Mouse (Mus musculus) brain, embryonic 18.5 days (tissue): Measurements from ENCODE around the gene Secisbp2l.

ENCODE experiments used
- DNase-seq: peaks from one replicate; pipeline ENCODE4 v3.0.0-alpha.2; 2012; ENCODE audit warnings: low read depth, low spot score

Secisbp2l gene

GRCm38 (mm10) chr2:125784392-125784791 lies 1.7 kb upstream of the Secisbp2l start:
- no peak for DNase-seq

- DNase-seq, result no peak
Observed at GRCm38 (mm10) chr2:125783868-125784267, 1.2 kb upstream of the Secisbp2l start.

- DNase-seq, result no peak
Observed at GRCm38 (mm10) chr2:125781978-125782718, 522 bp downstream of the Secisbp2l start.

GRCm38 (mm10) chr2:125781006-125781405 lies 1.7 kb downstream of the Secisbp2l start:
- DNase-seq, result no peak

- DNase-seq, result no peak
Observed at GRCm38 (mm10) chr2:125778380-125778779, 4.3 kb downstream of the Secisbp2l start.

GRCm38 (mm10) chr2:125777018-125777417 lies 5.7 kb downstream of the Secisbp2l start:
- no peak for DNase-seq

- DNase-seq, result no peak
Observed at GRCm38 (mm10) chr2:125775661-125776060, 7.0 kb downstream of the Secisbp2l start.

- DNase-seq, result no peak
Observed at GRCm38 (mm10) chr2:125774846-125775245, 7.8 kb downstream of the Secisbp2l start.

GRCm38 (mm10) chr2:125765029-125765428 lies 17.6 kb downstream of the Secisbp2l start:
- DNase-seq, result no peak

GRCm38 (mm10) chr2:125764531-125764930 lies 18.1 kb downstream of the Secisbp2l start:
- DNase-seq, result no peak

- no peak for DNase-seq
Observed at GRCm38 (mm10) chr2:125749330-125749729, 33.3 kb downstream of the Secisbp2l start.

GRCm38 (mm10) chr2:125739338-125739737 lies 43.3 kb downstream of the Secisbp2l start:
- no peak for DNase-seq

- DNase-seq, result no peak
Observed at GRCm38 (mm10) chr2:125738718-125739117, 44.0 kb downstream of the Secisbp2l start.

GRCm38 (mm10) chr2:125736025-125736343 lies 46.7 kb downstream of the Secisbp2l start:
- no peak for DNase-seq

- DNase-seq, result no peak
Observed at GRCm38 (mm10) chr2:125735333-125736024, 47.2 kb downstream of the Secisbp2l start.

GRCm38 (mm10) chr2:125734741-125735140 lies 47.9 kb downstream of the Secisbp2l start:
- no peak for DNase-seq

- DNase-seq, result peak; percentile 79
Observed at GRCm38 (mm10) chr2:125731763-125732560, 50.7 kb downstream of the Secisbp2l start.

GRCm38 (mm10) chr2:125724546-125725114 lies 58.0 kb downstream of the Secisbp2l start:
- no peak for DNase-seq

- peak; percentile 52 for DNase-seq
Observed at GRCm38 (mm10) chr2:125724086-125724430, 58.6 kb downstream of the Secisbp2l start, which contains the start of gene Shc4. Shc4 (minus strand) TSS chr2:125724148.

- no peak for DNase-seq
Observed at GRCm38 (mm10) chr2:125723408-125724085, 59.1 kb downstream of the Secisbp2l start.

- DNase-seq, result no peak
Observed at GRCm38 (mm10) chr2:125723086-125723407, 59.6 kb downstream of the Secisbp2l start.

- no peak for DNase-seq
Observed at GRCm38 (mm10) chr2:125716599-125716998, 66.1 kb downstream of the Secisbp2l start.
